Mouse (Mus musculus): ENCODE results near the gene Hoxd12. TPM values are rescaled to one million over a fixed set of nuclear protein-coding genes. Genes with fewer than 3 reads are reported as not detected.

Gene Hoxd12
- polyA plus RNA-seq, 1 experiment: not detected

- Histone ChIP-seq H3K4me1 (ENCODE audit: control insufficient read depth, insufficient read depth, low read length) (no peaks in the 10 kb centered on the region), H3K27ac (ENCODE audit: insufficient read depth, low read length) (no peak overlapping the region), H3K4me3 (ENCODE audit: insufficient read depth, low read length) (no peak overlapping the region; the same call in 1 of the 2 replicates)
- TF ChIP-seq POLR2A (IDR thresholded peaks at IDR 0.05; ENCODE audit: extremely low read depth, insufficient read depth, low read length) (no peak), CTCF (IDR thresholded peaks at IDR 0.05; ENCODE audit: extremely low read depth, insufficient read depth, low read length) (peak; percentile 51)
Observed at GRCm38 (mm10) chr2:74672481-74673362, 2.1 kb upstream of the Hoxd12 start.

GRCm38 (mm10) chr2:74673835-74674425 lies 883 bp upstream of the Hoxd12 start:
- H3K27ac ChIP-seq (ENCODE audit: insufficient read depth, low read length): no peak overlapping the region
- no peak overlapping the region for H3K4me3 ChIP-seq (ENCODE audit: insufficient read depth, low read length)
- H3K4me1 ChIP-seq (ENCODE audit: control insufficient read depth, insufficient read depth, low read length): no peaks in the 10 kb centered on the region
- no peak for TF ChIP-seq POLR2A (IDR thresholded peaks at IDR 0.05; ENCODE audit: extremely low read depth, insufficient read depth, low read length)
- TF ChIP-seq CTCF (IDR thresholded peaks at IDR 0.05; ENCODE audit: extremely low read depth, insufficient read depth, low read length): no peak

- TF ChIP-seq CTCF (IDR thresholded peaks at IDR 0.05; ENCODE audit: extremely low read depth, insufficient read depth, low read length): no peak
- no peak for TF ChIP-seq POLR2A (IDR thresholded peaks at IDR 0.05; ENCODE audit: extremely low read depth, insufficient read depth, low read length)
- Histone ChIP-seq H3K4me3 (ENCODE audit: insufficient read depth, low read length) (no peak overlapping the region), H3K27ac (ENCODE audit: insufficient read depth, low read length) (no peak overlapping the region), H3K4me1 (ENCODE audit: control insufficient read depth, insufficient read depth, low read length) (no peaks in the 10 kb centered on the region)
Observed at GRCm38 (mm10) chr2:74675666-74676282, 961 bp downstream of the Hoxd12 start.

- TF ChIP-seq CTCF (IDR thresholded peaks at IDR 0.05; ENCODE audit: extremely low read depth, insufficient read depth, low read length) (no peak), POLR2A (IDR thresholded peaks at IDR 0.05; ENCODE audit: extremely low read depth, insufficient read depth, low read length) (no peak)
- no peaks in the 10 kb centered on the region for H3K4me1 ChIP-seq (ENCODE audit: control insufficient read depth, insufficient read depth, low read length)
- no peak overlapping the region for H3K27ac ChIP-seq (ENCODE audit: insufficient read depth, low read length)
- no peak overlapping the region for H3K4me3 ChIP-seq (ENCODE audit: insufficient read depth, low read length)
Observed at GRCm38 (mm10) chr2:74676376-74677052, 1.7 kb downstream of the Hoxd12 start.

GRCm38 (mm10) chr2:74677106-74677505 lies 2.3 kb downstream of the Hoxd12 start:
- no peak for TF ChIP-seq CTCF (IDR thresholded peaks at IDR 0.05; ENCODE audit: extremely low read depth, insufficient read depth, low read length)
- no peak overlapping the region for H3K4me3 ChIP-seq (ENCODE audit: insufficient read depth, low read length)
- no peak overlapping the region for H3K27ac ChIP-seq (ENCODE audit: insufficient read depth, low read length)
- no peaks in the 10 kb centered on the region for H3K4me1 ChIP-seq (ENCODE audit: control insufficient read depth, insufficient read depth, low read length)

- Histone ChIP-seq H3K4me3 (ENCODE audit: insufficient read depth, low read length) (no peak within 1 kb of the TSS), H3K4me1 (ENCODE audit: control insufficient read depth, insufficient read depth, low read length) (no peaks in the 10 kb centered on the region), H3K27ac (ENCODE audit: insufficient read depth, low read length) (no peak within 1 kb of the TSS)
- TF ChIP-seq POLR2A (IDR thresholded peaks at IDR 0.05; ENCODE audit: extremely low read depth, insufficient read depth, low read length) (no peak), CTCF (IDR thresholded peaks at IDR 0.05; ENCODE audit: extremely low read depth, insufficient read depth, low read length) (no peak)
Observed at GRCm38 (mm10) chr2:74678891-74679595, 4.2 kb downstream of the Hoxd12 start, which contains the start of gene Hoxd11. Hoxd11 (plus strand) TSS chr2:74679557.

GRCm38 (mm10) chr2:74679596-74679971 lies 4.8 kb downstream of the Hoxd12 start:
- no peak for TF ChIP-seq POLR2A (IDR thresholded peaks at IDR 0.05; ENCODE audit: extremely low read depth, insufficient read depth, low read length)
- TF ChIP-seq CTCF (IDR thresholded peaks at IDR 0.05; ENCODE audit: extremely low read depth, insufficient read depth, low read length): no peak
- Histone ChIP-seq H3K4me1 (ENCODE audit: control insufficient read depth, insufficient read depth, low read length) (no peaks in the 10 kb centered on the region), H3K4me3 (ENCODE audit: insufficient read depth, low read length) (no peak overlapping the region), H3K27ac (ENCODE audit: insufficient read depth, low read length) (no peak overlapping the region)

GRCm38 (mm10) chr2:74679980-74680379 lies 5.2 kb downstream of the Hoxd12 start:
- no peaks in the 10 kb centered on the region for H3K4me1 ChIP-seq (ENCODE audit: control insufficient read depth, insufficient read depth, low read length)
- TF ChIP-seq CTCF (IDR thresholded peaks at IDR 0.05; ENCODE audit: extremely low read depth, insufficient read depth, low read length) (no peak), POLR2A (IDR thresholded peaks at IDR 0.05; ENCODE audit: extremely low read depth, insufficient read depth, low read length) (no peak)
- no peak overlapping the region for H3K27ac ChIP-seq (ENCODE audit: insufficient read depth, low read length)
- H3K4me3 ChIP-seq (ENCODE audit: insufficient read depth, low read length): no peak overlapping the region

Data from cortical plate, adult 2 months (tissue).